Mouse (Mus musculus): ENCODE measurements around the gene Slc24a2. TPM values are rescaled to one million over a fixed set of nuclear protein-coding genes. Genes with fewer than 3 reads are reported as not detected.

Slc24a2 gene
- total RNA-seq (2015) (not detected in 2 replicates), total RNA-seq (2017) (not detected in 2 replicates)

- peak; percentile 46; the same call in 1 of the 2 replicates for ATAC-seq (replicated peaks; ENCODE audit: poor library complexity)
These were observed at the start of gene Slc24a2 for GRCm38 (mm10) chr4:87229960-87230551. Gene Slc24a2 (minus strand): TSS chr4:87230477.

- ATAC-seq (replicated peaks; ENCODE audit: poor library complexity), result no peak
These were observed 44.5 kb upstream of the Slc24a2 start for GRCm38 (mm10) chr4:87274825-87275224.

DNA sequence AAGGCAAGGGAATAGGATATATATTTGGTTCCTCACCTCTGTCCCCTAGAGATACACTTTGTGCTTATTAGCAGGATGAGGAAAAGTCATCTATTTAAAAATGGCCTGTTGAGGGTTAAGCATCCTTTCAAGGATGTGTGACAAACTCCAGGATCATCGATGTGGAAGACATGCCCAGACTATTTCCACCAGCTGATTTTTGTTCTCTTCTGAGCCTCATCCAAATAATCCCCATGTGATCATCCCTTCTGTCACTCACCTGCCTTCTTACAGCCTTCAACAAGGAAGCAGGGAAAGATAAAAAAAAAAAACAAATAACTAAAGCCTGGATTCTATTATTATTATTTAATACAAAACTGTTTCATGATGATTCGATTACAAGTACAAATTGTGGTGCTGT, 44.0 kb upstream of the Slc24a2 start:
- ATAC-seq (replicated peaks; ENCODE audit: poor library complexity), result no peak

DNA sequence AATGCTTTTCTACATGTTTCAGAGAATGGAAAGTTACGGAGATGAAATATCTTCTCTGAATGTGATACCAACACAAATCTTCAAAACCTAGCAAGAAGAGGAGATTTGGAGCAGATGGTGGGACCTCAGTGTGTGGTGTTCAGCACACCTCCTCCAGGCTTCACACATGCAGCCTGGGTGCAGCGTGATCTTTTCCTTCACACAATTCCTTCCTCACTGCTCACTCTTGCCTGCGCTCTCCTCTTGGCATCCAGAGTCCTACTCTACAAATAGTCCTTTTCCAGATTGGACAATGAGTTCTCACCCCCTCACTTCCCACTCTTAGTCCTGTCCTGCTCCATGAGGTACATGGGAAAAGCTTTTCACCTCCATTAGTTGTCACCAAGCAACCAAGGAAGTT, 43.2 kb upstream of the Slc24a2 start:
- no peak for ATAC-seq (replicated peaks; ENCODE audit: poor library complexity)

GRCm38 (mm10) chr4:87229224-87229959, 885 bp downstream of the Slc24a2 start:
- ATAC-seq (replicated peaks; ENCODE audit: poor library complexity), result no peak

GRCm38 (mm10) chr4:87221586-87221985, 8.7 kb downstream of the Slc24a2 start:
- ATAC-seq (replicated peaks; ENCODE audit: poor library complexity), result 0 out of 2 replicates have a peak, but pooled peaks have one; percentile 29

DNA sequence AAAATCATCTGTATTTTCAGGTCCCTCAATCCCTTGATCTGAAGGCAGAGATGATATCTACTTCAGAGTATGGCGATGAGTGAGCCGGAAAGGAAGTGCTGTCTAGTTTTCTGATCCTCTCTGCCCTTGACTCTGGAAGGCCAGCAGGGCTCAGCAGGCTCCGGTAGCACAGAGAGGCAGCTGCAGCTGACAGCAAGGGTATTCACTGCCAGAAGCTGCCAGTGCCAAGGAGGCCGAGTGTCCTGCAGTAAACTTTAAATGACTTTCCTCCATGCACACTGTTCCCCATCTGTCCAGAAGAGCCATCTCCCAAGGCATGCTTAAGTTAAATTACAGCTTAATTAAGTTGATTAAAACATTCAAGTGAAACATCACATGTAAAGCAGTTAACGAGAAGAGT, 12.1 kb downstream of the Slc24a2 start:
- ATAC-seq (replicated peaks; ENCODE audit: poor library complexity), result no peak

GRCm38 (mm10) chr4:87211344-87211978, 18.8 kb downstream of the Slc24a2 start:
- no peak for ATAC-seq (replicated peaks; ENCODE audit: poor library complexity)

- no peak for ATAC-seq (replicated peaks; ENCODE audit: poor library complexity)
These were observed 19.7 kb downstream of the Slc24a2 start for GRCm38 (mm10) chr4:87210533-87210932.

- ATAC-seq (replicated peaks; ENCODE audit: poor library complexity), result no peak
These were observed 28.2 kb downstream of the Slc24a2 start for GRCm38 (mm10) chr4:87202081-87202480.

DNA sequence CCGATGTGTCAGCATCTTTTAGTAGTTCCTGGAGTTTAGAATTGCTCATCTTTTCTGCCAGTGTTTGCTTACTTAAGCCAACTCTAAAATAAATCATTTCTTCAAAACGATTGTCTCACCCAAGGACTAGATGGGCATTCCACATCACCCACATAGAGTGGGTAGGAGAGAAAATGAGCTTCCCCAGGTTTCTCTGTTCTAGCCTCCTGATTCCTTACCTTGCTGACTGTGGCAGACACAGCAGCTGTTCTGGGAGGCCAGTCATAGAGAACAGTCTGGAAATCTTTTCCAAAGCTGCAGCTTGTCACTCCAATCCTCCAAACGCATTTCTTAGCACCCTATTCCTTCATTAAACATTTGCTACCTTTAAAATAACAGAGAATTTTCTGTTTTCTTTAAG, 29.0 kb downstream of the Slc24a2 start:
- ATAC-seq (replicated peaks; ENCODE audit: poor library complexity), result no peak

GRCm38 (mm10) chr4:87184147-87184930, 45.9 kb downstream of the Slc24a2 start:
- ATAC-seq (replicated peaks; ENCODE audit: poor library complexity), result no peak

- no peak for ATAC-seq (replicated peaks; ENCODE audit: poor library complexity)
These were observed 53.2 kb downstream of the Slc24a2 start for GRCm38 (mm10) chr4:87177116-87177515.

DNA sequence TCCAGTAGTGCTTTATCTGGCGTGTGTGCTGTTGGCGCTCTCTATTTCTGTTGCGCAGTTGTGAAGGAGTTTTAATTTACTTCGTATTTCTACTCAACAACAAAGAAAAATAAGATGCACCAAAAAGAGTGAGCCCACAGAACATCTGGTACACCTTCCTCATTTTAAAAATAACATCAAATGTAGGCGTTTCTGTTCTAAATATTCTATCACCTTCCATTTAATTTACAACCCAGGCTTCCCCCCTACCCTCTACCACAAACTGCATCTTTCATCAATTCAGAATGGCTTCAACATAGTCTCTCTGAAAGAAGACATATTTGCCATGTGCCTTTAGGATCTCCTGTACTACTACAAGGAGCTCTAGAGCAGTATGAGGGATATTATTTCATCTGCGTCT, 66.3 kb downstream of the Slc24a2 start:
- ATAC-seq (replicated peaks; ENCODE audit: poor library complexity), result no peak

GRCm38 (mm10) chr4:87158053-87158452, 72.2 kb downstream of the Slc24a2 start:
- peak; percentile 98 for ATAC-seq (replicated peaks; ENCODE audit: poor library complexity)

GRCm38 (mm10) chr4:87151990-87152389, 78.3 kb downstream of the Slc24a2 start:
- no peak for ATAC-seq (replicated peaks; ENCODE audit: poor library complexity)

DNA sequence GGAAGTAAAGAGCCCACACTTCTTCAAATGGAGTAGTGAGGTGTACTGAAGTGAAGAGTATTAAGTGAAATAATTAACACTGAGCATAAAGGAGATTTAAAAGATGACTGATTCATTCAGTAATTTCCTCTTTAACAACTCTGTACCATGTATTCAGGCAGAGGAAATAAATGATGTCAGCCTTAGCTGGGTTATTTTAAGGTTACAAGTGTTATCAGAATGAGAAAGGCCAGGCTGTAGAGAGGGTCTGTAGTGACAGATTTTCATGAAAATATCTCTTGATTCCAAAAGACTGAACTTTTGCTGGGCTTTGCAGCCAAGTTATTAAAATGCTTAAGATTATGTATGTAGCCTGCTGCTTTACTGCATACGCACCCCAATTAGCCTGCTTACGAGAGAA, 80.7 kb downstream of the Slc24a2 start:
- no peak for ATAC-seq (replicated peaks; ENCODE audit: poor library complexity)

DNA sequence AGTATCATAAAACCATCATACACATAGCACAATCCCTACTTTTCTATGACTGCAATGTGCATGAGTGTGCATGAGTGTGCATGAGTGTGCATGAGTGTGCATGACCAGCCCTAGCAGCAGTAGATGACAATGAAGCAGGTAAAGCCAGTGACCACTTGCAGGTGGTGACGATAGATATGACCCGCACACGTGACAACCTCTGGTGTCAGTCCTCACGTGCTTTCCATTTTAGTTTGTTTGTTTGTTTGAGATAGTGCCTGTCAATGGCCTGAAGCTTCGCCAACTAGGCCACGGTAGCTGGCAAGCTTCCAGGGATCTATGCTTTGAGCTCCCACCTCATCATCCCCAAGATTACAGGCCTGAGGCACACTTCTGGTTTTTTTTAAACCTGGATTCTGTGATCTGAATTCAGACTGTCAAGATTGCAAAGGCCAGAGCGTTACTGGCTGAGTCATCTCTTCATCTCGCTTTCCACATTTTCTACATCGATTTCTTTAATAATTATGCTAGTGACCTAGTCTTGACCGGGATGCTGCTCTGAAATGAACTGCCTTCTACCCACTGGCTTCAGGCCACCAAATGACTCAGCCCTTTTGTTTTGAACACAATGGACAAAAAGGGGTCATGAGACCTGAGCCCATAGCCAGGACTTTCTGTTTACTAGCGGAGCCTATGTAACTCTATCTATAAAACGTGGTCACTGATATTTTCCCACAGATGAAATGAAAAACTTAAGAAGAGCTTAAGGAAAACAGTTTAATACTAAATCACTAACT, 88.5 kb downstream of the Slc24a2 start:
- ATAC-seq (replicated peaks; ENCODE audit: poor library complexity), result no peak

GRCm38 (mm10) chr4:87140901-87141300, 89.4 kb downstream of the Slc24a2 start:
- no peak for ATAC-seq (replicated peaks; ENCODE audit: poor library complexity)

GRCm38 (mm10) chr4:87132525-87132924, 97.8 kb downstream of the Slc24a2 start:
- ATAC-seq (replicated peaks; ENCODE audit: poor library complexity), result no peak

Measured in megakaryocyte progenitor cell, adult 5-6 weeks (primary cell).